Mouse (Mus musculus): ENCODE measurements around the gene Olfr784. TPM values are rescaled to one million over a fixed set of nuclear protein-coding genes. Genes with fewer than 3 reads are reported as not detected.
"Not testable (repeated sequence)": the region's sequence is repeated elsewhere in the genome, so short reads cannot be mapped to it uniquely, and the experiment has no call there.

The Olfr784 gene
- 0.23 and 0.37 TPM in 2 replicates for total RNA-seq (2014; fragmentation: Nextera tagmentation)
- total RNA-seq (2017) = not detected in 2 replicates

DNA sequence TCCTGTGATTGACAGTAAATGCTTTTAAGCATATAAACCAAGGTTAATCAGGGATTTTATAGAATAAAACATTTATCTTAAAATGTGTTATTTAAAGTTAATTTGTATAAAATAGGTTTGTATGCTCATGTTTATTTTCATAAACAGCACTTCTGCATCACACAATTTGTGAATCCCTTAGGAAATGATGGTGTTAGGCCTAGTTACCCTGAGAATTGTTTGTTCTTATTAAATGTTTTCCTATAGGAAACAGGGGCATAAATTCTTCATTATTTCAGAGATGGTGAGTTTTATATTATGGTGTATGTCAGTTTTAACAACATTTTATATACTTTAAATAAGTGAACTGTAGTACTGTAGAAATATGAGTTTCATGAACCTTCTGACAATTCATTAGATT lies at the start of gene Olfr784:
Gene Olfr784, plus strand, starts transcription at position 301 of the 400 bp plus-strand sequence.
- no peak for ATAC-seq (replicated peaks; ENCODE audit: poor library complexity, severe bottlenecking)

DNA sequence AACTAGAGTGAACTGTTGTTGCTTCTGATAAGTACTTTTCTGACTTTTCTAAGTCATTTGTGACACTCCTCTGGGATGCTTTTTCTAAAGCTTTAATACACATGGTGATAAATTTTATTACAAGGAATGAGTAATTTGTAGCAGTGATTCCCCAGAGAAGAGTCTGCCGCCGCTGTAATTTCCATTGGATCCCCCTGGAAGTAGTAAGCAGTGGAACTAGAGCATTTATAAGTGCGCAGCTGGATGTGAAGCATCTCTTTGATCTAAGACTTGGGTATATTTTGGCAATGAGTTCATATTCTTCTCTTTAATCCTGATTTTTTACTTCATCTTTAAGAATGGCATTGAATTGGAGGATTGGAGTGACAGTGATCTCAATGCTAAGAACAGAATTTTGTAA lies 35.3 kb upstream of the Olfr784 start, which contains the start of gene Olfr782:
Gene Olfr782, plus strand, starts transcription at position 301 of the 400 bp plus-strand sequence.
- ATAC-seq (replicated peaks; ENCODE audit: poor library complexity, severe bottlenecking) = no peak

DNA sequence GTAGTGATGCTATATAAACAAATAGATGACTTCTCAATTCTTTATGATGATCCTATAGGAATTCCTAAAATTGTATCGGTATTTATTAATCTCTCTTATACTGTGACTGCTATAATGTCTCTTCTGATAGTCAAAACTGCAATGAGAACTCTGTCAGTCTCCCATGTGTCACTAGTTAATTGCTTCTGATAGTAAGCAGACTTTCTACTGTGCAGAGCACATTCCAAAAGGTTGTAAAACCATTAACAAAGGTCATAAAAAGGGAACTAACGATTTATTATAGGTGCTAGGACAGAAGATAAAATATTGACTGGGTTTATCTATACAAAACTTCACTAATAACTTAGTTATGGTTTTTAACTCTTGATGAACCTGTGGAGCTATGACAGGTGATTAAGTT lies 31.4 kb upstream of the Olfr784 start:
- ATAC-seq (replicated peaks; ENCODE audit: poor library complexity, severe bottlenecking) = not testable (repeated sequence)

DNA sequence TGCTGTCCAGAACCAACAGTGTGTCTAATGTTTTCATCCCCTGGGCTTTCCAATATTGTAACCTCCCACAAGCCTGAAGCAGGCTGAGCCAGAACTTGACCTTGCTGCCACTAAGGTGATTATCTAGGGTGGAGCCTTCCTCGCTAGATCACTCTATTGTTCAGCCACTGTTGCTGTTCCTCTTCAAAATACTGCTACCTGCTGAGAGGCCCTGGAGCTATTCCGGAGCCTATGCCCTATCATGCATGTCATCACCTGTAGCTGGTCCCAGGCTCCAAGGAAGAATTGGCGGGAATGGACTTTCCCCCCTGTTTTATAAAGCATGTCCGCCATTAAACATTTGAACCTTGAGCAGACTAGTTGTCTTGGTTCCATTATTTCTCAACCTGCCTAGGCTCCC lies 27.4 kb upstream of the Olfr784 start:
- ATAC-seq (replicated peaks; ENCODE audit: poor library complexity, severe bottlenecking) = not testable (repeated sequence)

DNA sequence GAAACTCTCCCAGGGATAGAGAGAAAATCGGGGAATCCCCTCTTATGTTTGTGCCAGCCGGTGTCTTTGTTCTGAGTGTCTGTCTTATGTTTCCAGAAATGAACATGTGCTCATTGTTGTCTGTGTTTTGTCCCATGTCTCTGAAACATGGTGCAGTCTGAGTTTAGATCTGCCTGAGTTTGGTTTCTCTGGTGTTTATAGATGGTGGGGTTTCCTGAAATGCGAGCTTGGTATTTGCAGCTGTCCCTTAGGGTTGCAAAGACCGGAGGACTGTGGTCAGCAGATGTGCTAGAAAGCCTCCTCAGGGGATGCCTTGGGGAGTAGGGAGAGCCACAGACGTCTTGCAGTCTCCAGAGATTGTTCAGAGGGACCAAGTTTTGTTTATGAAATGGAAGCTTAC lies 26.6 kb upstream of the Olfr784 start:
- no peak for ATAC-seq (replicated peaks; ENCODE audit: poor library complexity, severe bottlenecking)

DNA sequence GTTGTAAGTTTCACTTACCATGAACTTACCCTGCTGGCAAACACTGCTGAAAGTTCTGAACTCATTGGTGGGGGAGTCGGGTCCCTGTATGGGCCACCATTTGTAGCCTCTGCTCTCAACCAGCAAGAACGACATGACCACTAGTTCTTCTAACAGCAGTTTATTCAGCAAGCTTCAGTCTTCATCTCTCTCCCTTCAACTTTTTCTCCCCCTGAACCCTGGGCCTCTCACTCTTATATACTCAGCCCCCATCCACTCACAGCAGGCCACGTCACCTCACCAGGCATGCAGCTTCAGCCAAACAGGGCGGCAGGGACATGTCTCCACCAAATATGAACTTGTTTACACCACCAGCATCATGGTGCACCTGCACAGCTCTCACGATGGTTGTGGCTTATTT lies 9.8 kb upstream of the Olfr784 start:
- ATAC-seq (replicated peaks; ENCODE audit: poor library complexity, severe bottlenecking) = not testable (repeated sequence)

DNA sequence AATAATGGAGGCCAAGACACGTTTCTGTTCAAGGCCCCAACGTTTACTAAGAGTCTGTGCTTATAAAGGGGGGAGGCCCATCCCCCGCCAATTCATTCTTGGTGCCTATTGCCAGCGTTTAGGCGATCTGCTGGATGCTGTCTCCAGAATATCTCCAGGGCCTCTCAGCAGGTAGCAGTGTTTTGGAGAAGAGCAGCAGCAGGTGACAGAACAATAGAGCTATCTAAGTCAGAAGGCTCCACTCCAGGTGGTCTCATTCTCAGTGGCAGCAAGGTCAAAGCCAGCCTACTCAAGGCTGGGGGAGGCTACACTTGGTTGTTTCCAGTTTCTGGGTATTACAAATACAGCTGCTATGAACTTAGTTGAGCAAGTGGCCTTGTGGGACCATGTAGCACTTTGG lies 17.0 kb downstream of the Olfr784 start:
- no peak for ATAC-seq (replicated peaks; ENCODE audit: poor library complexity, severe bottlenecking)

DNA sequence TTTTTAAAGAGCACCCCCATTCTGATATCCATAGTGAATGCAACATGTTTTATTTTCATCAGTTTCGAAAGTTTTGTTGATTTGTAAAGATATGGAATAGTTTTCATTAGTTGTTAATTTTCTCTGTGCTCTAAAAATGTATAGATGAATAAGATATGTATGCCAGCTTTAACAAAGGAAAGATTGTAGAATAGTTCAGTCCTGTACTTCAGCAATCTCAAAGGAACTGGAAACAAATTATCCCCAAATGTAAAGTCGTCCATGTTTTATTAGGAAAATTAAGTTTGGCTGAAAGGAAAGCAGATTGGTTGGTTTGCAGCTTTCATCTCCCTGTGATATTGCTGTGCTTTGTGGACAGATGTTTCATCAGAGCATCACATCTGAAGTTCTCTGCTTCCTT lies 21.2 kb downstream of the Olfr784 start, which contains the start of gene Olfr785:
Gene Olfr785, plus strand, starts transcription at position 301 of the 400 bp plus-strand sequence.
- ATAC-seq (replicated peaks; ENCODE audit: poor library complexity, severe bottlenecking) = no peak

DNA sequence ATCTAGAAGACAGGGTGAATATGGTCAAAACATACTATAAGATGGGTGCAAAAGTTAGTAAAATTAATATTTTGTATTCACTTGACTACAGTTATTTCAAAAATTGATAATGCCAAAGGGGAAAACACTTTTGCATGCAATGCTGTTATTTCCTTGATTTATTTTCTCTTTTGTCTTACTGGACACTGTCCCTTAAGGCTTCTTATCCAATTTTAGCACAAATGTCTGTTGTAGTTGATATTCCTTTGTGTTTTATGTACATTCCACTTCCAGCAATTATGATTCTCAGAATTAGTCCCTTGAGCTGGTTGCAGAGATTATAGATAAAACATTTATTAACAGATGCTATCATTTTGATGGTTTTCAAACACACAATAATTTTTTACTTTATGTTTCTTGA lies 43.1 kb downstream of the Olfr784 start, which contains the start of gene Olfr786:
Gene Olfr786, plus strand, starts transcription at position 301 of the 400 bp plus-strand sequence.
- no peak for ATAC-seq (replicated peaks; ENCODE audit: poor library complexity, severe bottlenecking)

Other genes starting within 250 kb of the Olfr784 start
- not detected in 2 replicates for gene Olfr770, start 245.1 kb upstream of the Olfr784 start, total RNA-seq (2014; fragmentation: Nextera tagmentation)
- gene Olfr770, start 245.1 kb upstream of the Olfr784 start, total RNA-seq (2017) = not detected in 2 replicates
- not detected in 2 replicates for gene Olfr771, start 219.3 kb upstream of the Olfr784 start, total RNA-seq (2014; fragmentation: Nextera tagmentation)
- not detected in 2 replicates for gene Olfr771, start 219.3 kb upstream of the Olfr784 start, total RNA-seq (2017)
- gene Olfr772, start 206.2 kb upstream of the Olfr784 start, total RNA-seq (2014; fragmentation: Nextera tagmentation) = not detected in 2 replicates
- not detected in 2 replicates for gene Olfr772, start 206.2 kb upstream of the Olfr784 start, total RNA-seq (2017)
- gene Olfr773, start 196.7 kb upstream of the Olfr784 start, total RNA-seq (2014; fragmentation: Nextera tagmentation) = not detected in 2 replicates
- not detected in 2 replicates for gene Olfr773, start 196.7 kb upstream of the Olfr784 start, total RNA-seq (2017)
- not detected in 2 replicates for gene Olfr774, start 147.9 kb upstream of the Olfr784 start, total RNA-seq (2014; fragmentation: Nextera tagmentation)
- gene Olfr774, start 147.9 kb upstream of the Olfr784 start, total RNA-seq (2017) = not detected in 2 replicates
- gene Olfr775, start 135.7 kb upstream of the Olfr784 start, total RNA-seq (2014; fragmentation: Nextera tagmentation) = not detected in 2 replicates
- not detected in 2 replicates for gene Olfr775, start 135.7 kb upstream of the Olfr784 start, total RNA-seq (2017)
- not detected in 2 replicates for gene Olfr776, start 125.0 kb upstream of the Olfr784 start, total RNA-seq (2014; fragmentation: Nextera tagmentation)
- gene Olfr776, start 125.0 kb upstream of the Olfr784 start, total RNA-seq (2017) = not detected in 2 replicates
- gene Olfr777, start 112.6 kb upstream of the Olfr784 start, total RNA-seq (2014; fragmentation: Nextera tagmentation) = not detected in 2 replicates
- gene Olfr777, start 112.6 kb upstream of the Olfr784 start, total RNA-seq (2017) = not detected in 2 replicates
- gene Olfr780, start 66.0 kb upstream of the Olfr784 start, total RNA-seq (2014; fragmentation: Nextera tagmentation) = not detected in 2 replicates
- not detected in 2 replicates for gene Olfr780, start 66.0 kb upstream of the Olfr784 start, total RNA-seq (2017)
- not detected in 2 replicates for gene Olfr781, start 55.2 kb upstream of the Olfr784 start, total RNA-seq (2014; fragmentation: Nextera tagmentation)
- gene Olfr781, start 55.2 kb upstream of the Olfr784 start, total RNA-seq (2017) = not detected in 2 replicates
- gene Olfr782, start 35.2 kb upstream of the Olfr784 start, total RNA-seq (2014; fragmentation: Nextera tagmentation) = not detected in 2 replicates
- not detected in 2 replicates for gene Olfr782, start 35.2 kb upstream of the Olfr784 start, total RNA-seq (2017)
- gene Olfr785, start 21.3 kb downstream of the Olfr784 start, total RNA-seq (2014; fragmentation: Nextera tagmentation) = not detected in 2 replicates
- gene Olfr785, start 21.3 kb downstream of the Olfr784 start, total RNA-seq (2017) = not detected in 2 replicates
- not detected in 2 replicates for gene Olfr786, start 43.2 kb downstream of the Olfr784 start, total RNA-seq (2014; fragmentation: Nextera tagmentation)
- not detected in 2 replicates for gene Olfr786, start 43.2 kb downstream of the Olfr784 start, total RNA-seq (2017)
- not detected in 2 replicates for gene Olfr787, start 77.8 kb downstream of the Olfr784 start, total RNA-seq (2014; fragmentation: Nextera tagmentation)
- not detected in 2 replicates for gene Olfr787, start 77.8 kb downstream of the Olfr784 start, total RNA-seq (2017)
- gene Olfr788, start 86.9 kb downstream of the Olfr784 start, total RNA-seq (2014; fragmentation: Nextera tagmentation) = not detected in 2 replicates
- gene Olfr788, start 86.9 kb downstream of the Olfr784 start, total RNA-seq (2017) = not detected in 2 replicates
- gene Olfr789, start 100.7 kb downstream of the Olfr784 start, total RNA-seq (2014; fragmentation: Nextera tagmentation) = not detected in 2 replicates
- gene Olfr789, start 100.7 kb downstream of the Olfr784 start, total RNA-seq (2017) = not detected in 2 replicates
- not detected in 2 replicates for gene Olfr790, start 114.4 kb downstream of the Olfr784 start, total RNA-seq (2014; fragmentation: Nextera tagmentation)
- gene Olfr790, start 114.4 kb downstream of the Olfr784 start, total RNA-seq (2017) = not detected in 2 replicates
- gene Olfr791, start 137.7 kb downstream of the Olfr784 start, total RNA-seq (2014; fragmentation: Nextera tagmentation) = not detected in 2 replicates
- gene Olfr791, start 137.7 kb downstream of the Olfr784 start, total RNA-seq (2017) = not detected in 2 replicates
- gene Olfr792, start 155.1 kb downstream of the Olfr784 start, total RNA-seq (2014; fragmentation: Nextera tagmentation) = not detected in 2 replicates
- gene Olfr792, start 155.1 kb downstream of the Olfr784 start, total RNA-seq (2017) = not detected in 2 replicates
- gene Olfr794, start 183.6 kb downstream of the Olfr784 start, total RNA-seq (2014; fragmentation: Nextera tagmentation) = not detected in 2 replicates
- gene Olfr794, start 183.6 kb downstream of the Olfr784 start, total RNA-seq (2017) = not detected in 2 replicates
- not detected in 2 replicates for gene Olfr796, start 228.5 kb downstream of the Olfr784 start, total RNA-seq (2014; fragmentation: Nextera tagmentation)
- gene Olfr796, start 228.5 kb downstream of the Olfr784 start, total RNA-seq (2017) = not detected in 2 replicates
- not detected in 2 replicates for gene Olfr798, start 243.9 kb downstream of the Olfr784 start, total RNA-seq (2014; fragmentation: Nextera tagmentation)
- gene Olfr798, start 243.9 kb downstream of the Olfr784 start, total RNA-seq (2017) = not detected in 2 replicates